Mouse (Mus musculus): ENCODE measurements around the gene Kdm1a. TPM values are rescaled to one million over a fixed set of nuclear protein-coding genes. Genes with fewer than 3 reads are reported as not detected.

The Kdm1a gene
- polyA plus RNA-seq, 1 experiment from 2014 or later, result 116 TPM

- ATAC-seq (ENCODE audit: low FRiP score, low TSS enrichment) (no peak), DNase-seq (no peak)
- H3K4me2 ChIP-seq (ENCODE audit: low read length), result no peak overlapping the region
- H3K9me3 ChIP-seq (ENCODE audit: control insufficient read depth, low read length), result no peaks in the 10 kb centered on the region
- no peak overlapping the region for H3K27ac ChIP-seq (replicated peaks; ENCODE audit: low read depth, low read length)
- H3K4me3 ChIP-seq (replicated peaks; ENCODE audit: low read depth, low read length), result no peak overlapping the region
- no peak overlapping the region for H3K9ac ChIP-seq (replicated peaks; ENCODE audit: low read length)
- H3K36me3 ChIP-seq (ENCODE audit: control insufficient read depth, insufficient read depth, low read length), result no peaks in the 10 kb centered on the region
- no peaks in the 10 kb centered on the region for H3K27me3 ChIP-seq (ENCODE audit: control insufficient read depth, insufficient read depth, low read length)
- 68% methylated on average over 2 of the region's 2 CpGs for WGBS
- no peaks in the 10 kb centered on the region for H3K4me1 ChIP-seq (ENCODE audit: control insufficient read depth, insufficient read depth, low read length)
These were observed 96.9 kb downstream of the Kdm1a start for GRCm38 (mm10) chr4:136505426-136506215.

Small RNAs within 50 kb of the gene (microRNA-seq; reads per million reads assigned to microRNA genes)
- not detected for gene Gm22180

Other genes starting within 250 kb of the Kdm1a start
- 0.86 and 1.3 TPM in 2 replicates for gene Htr1d, start 179.2 kb downstream of the Kdm1a start, polyA plus RNA-seq (2014; fragmentation: Nextera tagmentation; extraction: Ambion mirVana)
- 0.12 and 0.16 TPM in 2 replicates for gene 6030445D17Rik, start 140.5 kb downstream of the Kdm1a start, polyA plus RNA-seq (2014; fragmentation: Nextera tagmentation; extraction: Ambion mirVana)
- 40.1 and 40.2 TPM in 2 replicates for gene Luzp1, start 133.0 kb downstream of the Kdm1a start, polyA plus RNA-seq (2014; fragmentation: Nextera tagmentation; extraction: Ambion mirVana)
- not detected in 2 replicates for gene Tex46, start 7.7 kb upstream of the Kdm1a start, polyA plus RNA-seq (2014; fragmentation: Nextera tagmentation; extraction: Ambion mirVana)
- not detected in 2 replicates for gene Lactbl1, start 19.9 kb upstream of the Kdm1a start, polyA plus RNA-seq (2014; fragmentation: Nextera tagmentation; extraction: Ambion mirVana)
- gene Ephb2, start 233.3 kb upstream of the Kdm1a start, polyA plus RNA-seq (2014; fragmentation: Nextera tagmentation; extraction: Ambion mirVana), result 27.6 and 32.8 TPM in 2 replicates